Mouse (Mus musculus): ENCODE measurements around the gene Syne3.

The Syne3 gene

GRCm38 (mm10) chr12:105025271-105025946 is 15.8 kb upstream of the Syne3 start:
- peak; percentile 67 to 90 for DNase-seq

GRCm38 (mm10) chr12:105022776-105023175 is 13.2 kb upstream of the Syne3 start:
- DNase-seq: no peak

GRCm38 (mm10) chr12:105022141-105022540 is 12.5 kb upstream of the Syne3 start:
- peak in 1 of 2 experiments; percentile 38 for DNase-seq

- DNase-seq: peak in 1 of 2 experiments; percentile 38
Measured at GRCm38 (mm10) chr12:105021441-105022069, 11.9 kb upstream of the Syne3 start.

- DNase-seq: peak; percentile 58 to 69
Measured at GRCm38 (mm10) chr12:105019359-105020219, 10.0 kb upstream of the Syne3 start.

GRCm38 (mm10) chr12:105016639-105017038 is 7.0 kb upstream of the Syne3 start:
- DNase-seq: peak; percentile 78 to 89

- DNase-seq: no peak
Measured at GRCm38 (mm10) chr12:105016199-105016598, 6.6 kb upstream of the Syne3 start.

GRCm38 (mm10) chr12:105013065-105013464 is 3.5 kb upstream of the Syne3 start:
- DNase-seq: peak; percentile 84 to 89

GRCm38 (mm10) chr12:105012314-105012713 is 2.7 kb upstream of the Syne3 start:
- DNase-seq: no peak

GRCm38 (mm10) chr12:105011589-105011988 is 2.0 kb upstream of the Syne3 start:
- no peak for DNase-seq

- DNase-seq: no peak
Measured at GRCm38 (mm10) chr12:105010213-105010790, 693 bp upstream of the Syne3 start.

- peak; percentile 85 to 96 for DNase-seq
Measured at GRCm38 (mm10) chr12:105008752-105009178, 844 bp downstream of the Syne3 start.

- no peak for DNase-seq
Measured at GRCm38 (mm10) chr12:105008150-105008549, 1.5 kb downstream of the Syne3 start.

GRCm38 (mm10) chr12:105005715-105005972 is 4.0 kb downstream of the Syne3 start:
- DNase-seq: no peak

- DNase-seq: peak in 1 of 2 experiments; percentile 64
Measured at GRCm38 (mm10) chr12:105004956-105005714, 4.5 kb downstream of the Syne3 start.

- DNase-seq: no peak
Measured at GRCm38 (mm10) chr12:105003715-105004114, 5.9 kb downstream of the Syne3 start.

- DNase-seq: no peak
Measured at GRCm38 (mm10) chr12:105003158-105003557, 6.5 kb downstream of the Syne3 start.

GRCm38 (mm10) chr12:105002340-105003132 is 7.1 kb downstream of the Syne3 start:
- no peak for DNase-seq

GRCm38 (mm10) chr12:105001317-105001716 is 8.3 kb downstream of the Syne3 start:
- no peak for DNase-seq

- peak; percentile 56 to 86 for DNase-seq
Measured at GRCm38 (mm10) chr12:105000487-105001283, 8.9 kb downstream of the Syne3 start.

GRCm38 (mm10) chr12:104999171-104999570 is 10.4 kb downstream of the Syne3 start:
- peak in 1 of 2 experiments; percentile 59 for DNase-seq

All from kidney, postnatal 25 days (tissue).